Mouse (Mus musculus): ENCODE measurements around the gene Commd6. TPM values are rescaled to one million over a fixed set of nuclear protein-coding genes. Genes with fewer than 3 reads are reported as not detected.

The Commd6 gene
- polyA plus RNA-seq, 1 experiment from 2014 or later = 88.1 TPM

DNA sequence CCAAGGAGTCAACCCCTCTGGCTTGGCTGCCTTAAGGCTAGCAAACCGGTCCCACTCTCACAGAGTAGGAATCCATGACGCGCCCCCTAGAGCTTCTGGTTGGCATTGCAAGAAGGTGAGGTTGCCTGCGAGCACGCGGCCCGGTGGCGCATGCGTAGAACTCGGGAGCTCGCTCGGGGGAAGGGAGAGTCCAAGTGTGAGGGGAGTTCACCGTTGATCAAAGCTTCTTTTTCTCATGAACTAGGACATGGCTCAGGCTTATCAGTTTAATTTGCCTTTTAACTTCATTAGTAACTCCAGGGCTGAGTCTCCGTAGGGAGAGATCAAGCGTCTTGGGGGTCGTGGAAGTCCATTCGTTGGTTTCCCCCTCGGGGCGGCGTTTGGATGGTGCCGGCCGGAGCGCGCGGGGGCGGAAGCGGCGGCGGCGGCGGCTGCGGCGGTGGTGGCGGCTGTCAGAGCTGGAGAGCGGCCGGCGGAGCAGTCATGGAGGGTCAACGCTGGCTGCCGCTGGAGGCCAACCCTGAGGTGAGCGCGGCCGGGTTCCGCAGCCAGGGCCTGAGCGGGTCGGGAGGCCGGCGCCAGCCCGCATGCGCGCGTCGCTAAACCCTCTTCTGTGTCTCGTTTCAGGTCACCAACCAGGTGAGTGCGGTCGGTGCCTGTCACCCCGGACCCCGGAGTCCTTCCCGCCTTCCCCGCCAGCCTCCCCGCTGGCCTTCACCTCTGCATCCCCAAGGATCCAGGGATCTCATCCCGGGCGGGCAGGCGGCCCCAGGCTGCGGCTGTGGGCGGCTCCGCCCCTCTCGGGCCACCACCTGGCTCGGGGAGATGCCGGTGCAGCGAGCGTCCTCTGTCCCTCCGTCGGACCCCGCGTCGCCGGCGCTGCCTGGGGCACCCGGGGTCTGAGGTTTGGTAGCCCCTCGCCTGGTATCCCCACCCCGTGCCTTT is 13.4 kb upstream of the Commd6 start, which contains the start of gene Uchl3:
Gene Uchl3, plus strand, starts transcription at position 387 of the 945 bp plus-strand sequence.
- peak; percentile 91 for ATAC-seq (ENCODE audit: low FRiP score, low read depth)
- no peaks in the 10 kb centered on the region for H3K36me3 ChIP-seq
- H3K9me3 ChIP-seq = no peaks in the 10 kb centered on the region
- peak within 1 kb of the TSS; percentile 84 for H3K27ac ChIP-seq (replicated peaks)
- H3K4me2 ChIP-seq = peak within 1 kb of the TSS; percentile 66
- no peaks in the 10 kb centered on the region for H3K27me3 ChIP-seq
- H3K4me1 ChIP-seq (replicated peaks) = peaks cover 10% of the 10 kb centered on the region
- WGBS = under 1% methylated on average over 74 of the region's 81 CpGs
- peak within 1 kb of the TSS; percentile 72 for H3K4me3 ChIP-seq
- peak within 1 kb of the TSS; percentile 74 for H3K9ac ChIP-seq

DNA sequence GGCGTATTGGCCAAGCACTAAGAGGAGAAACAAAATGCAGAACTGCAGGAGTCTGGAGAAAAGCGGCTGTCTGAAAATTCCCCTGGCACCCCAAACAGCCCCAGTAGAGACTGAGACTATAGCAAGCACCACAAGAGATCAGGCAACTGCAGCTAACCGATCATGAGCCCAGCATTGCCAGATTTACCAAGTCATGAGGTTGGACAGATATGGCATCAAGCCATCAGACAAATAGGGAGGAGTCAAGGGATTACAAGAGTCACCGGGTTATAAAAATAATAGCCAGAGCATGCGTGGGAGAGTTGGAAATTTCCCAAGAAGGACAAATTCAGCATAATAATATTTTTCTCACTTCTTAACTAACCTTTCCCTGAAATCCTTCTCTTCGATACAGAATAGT is 12.1 kb upstream of the Commd6 start:
- H3K4me3 ChIP-seq = no peak overlapping the region
- H3K36me3 ChIP-seq = no peaks in the 10 kb centered on the region
- no peak for ATAC-seq (ENCODE audit: low FRiP score, low read depth)
- H3K27me3 ChIP-seq = no peaks in the 10 kb centered on the region
- WGBS = 95% methylated on average over 6 of the region's 6 CpGs
- no peak overlapping the region for H3K27ac ChIP-seq (replicated peaks)
- H3K4me2 ChIP-seq = no peak overlapping the region
- H3K9ac ChIP-seq = no peak overlapping the region
- H3K4me1 ChIP-seq (replicated peaks) = peaks cover 10% of the 10 kb centered on the region
- no peaks in the 10 kb centered on the region for H3K9me3 ChIP-seq

- no peaks in the 10 kb centered on the region for H3K27me3 ChIP-seq
- H3K27ac ChIP-seq (replicated peaks) = no peak overlapping the region
- H3K9ac ChIP-seq = no peak overlapping the region
- peaks cover 6% of the 10 kb centered on the region for H3K4me1 ChIP-seq (replicated peaks)
- WGBS = 85% methylated on average over 4 of the region's 4 CpGs
- H3K4me3 ChIP-seq = no peak overlapping the region
- H3K9me3 ChIP-seq = no peaks in the 10 kb centered on the region
- no peak overlapping the region for H3K4me2 ChIP-seq
- H3K36me3 ChIP-seq = no peaks in the 10 kb centered on the region
- no peak for ATAC-seq (ENCODE audit: low FRiP score, low read depth)
Measured at GRCm38 (mm10) chr14:101650551-101650950, 10.1 kb upstream of the Commd6 start.

- WGBS = 93% methylated on average over 1 of the region's 1 CpGs
- H3K4me1 ChIP-seq (replicated peaks) = no peaks in the 10 kb centered on the region
- H3K36me3 ChIP-seq = no peaks in the 10 kb centered on the region
- H3K9me3 ChIP-seq = no peaks in the 10 kb centered on the region
- H3K9ac ChIP-seq = no peak overlapping the region
- no peak overlapping the region for H3K4me3 ChIP-seq
- no peaks in the 10 kb centered on the region for H3K27me3 ChIP-seq
- no peak overlapping the region for H3K4me2 ChIP-seq
- no peak for ATAC-seq (ENCODE audit: low FRiP score, low read depth)
- H3K27ac ChIP-seq (replicated peaks) = no peak overlapping the region
Measured at GRCm38 (mm10) chr14:101644948-101645347, 4.5 kb upstream of the Commd6 start.

DNA sequence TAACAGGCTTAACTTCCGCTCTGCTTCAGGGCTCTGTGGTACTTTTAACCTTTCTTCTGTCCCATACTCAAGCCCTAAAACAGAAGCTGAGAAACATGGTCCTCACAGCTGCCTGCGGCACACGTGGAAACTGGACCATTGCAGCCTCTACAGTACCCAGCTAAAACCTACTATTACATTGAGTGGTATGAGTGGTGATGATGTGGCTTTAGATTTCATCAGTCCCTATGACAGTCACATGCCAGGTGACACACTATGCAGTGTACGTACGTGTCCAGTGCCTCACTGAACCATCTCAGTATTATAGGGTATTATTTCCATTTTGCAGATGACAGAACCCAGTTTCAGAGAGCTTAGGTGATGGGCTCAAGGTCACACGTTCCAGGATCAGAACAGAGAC is 3.1 kb downstream of the Commd6 start:
- no peak overlapping the region for H3K9ac ChIP-seq

DNA sequence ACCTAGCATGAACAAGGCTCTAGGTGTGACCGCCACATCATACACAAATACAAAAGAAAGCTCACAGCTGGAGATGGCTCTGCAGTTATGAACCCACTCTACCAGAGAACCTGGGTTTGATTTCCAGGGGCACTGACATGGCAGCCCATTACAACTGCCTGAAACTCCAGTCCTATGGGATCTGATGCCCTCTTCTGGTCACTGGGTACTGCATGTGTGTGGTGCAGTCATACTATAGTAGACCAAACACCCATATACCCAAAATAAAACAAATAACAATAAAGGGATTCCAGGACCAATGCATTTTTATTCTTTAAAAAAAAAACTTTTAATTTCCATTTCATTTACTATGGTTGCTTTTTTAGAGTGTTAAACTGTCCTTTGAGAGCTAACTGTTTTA is 4.7 kb downstream of the Commd6 start:
- Histone ChIP-seq H3K27ac (replicated peaks) (no peak overlapping the region), H3K36me3 (peaks cover 18% of the 10 kb centered on the region), H3K4me1 (replicated peaks) (peaks cover 14% of the 10 kb centered on the region), H3K4me3 (no peak overlapping the region), H3K4me2 (no peak overlapping the region), H3K9me3 (no peaks in the 10 kb centered on the region), H3K27me3 (no peaks in the 10 kb centered on the region), H3K9ac (no peak overlapping the region)
- WGBS = 93% methylated on average over 1 of the region's 1 CpGs
- no peak for ATAC-seq (ENCODE audit: low FRiP score, low read depth)

More for the DNA sequence above, 3.1 kb downstream of the Commd6 start:
- no peak overlapping the region for H3K27ac ChIP-seq (replicated peaks)
- no peak overlapping the region for H3K4me3 ChIP-seq
- no peak for ATAC-seq (ENCODE audit: low FRiP score, low read depth)
- peaks cover 18% of the 10 kb centered on the region for H3K36me3 ChIP-seq
- H3K27me3 ChIP-seq = no peaks in the 10 kb centered on the region
- H3K4me1 ChIP-seq (replicated peaks) = peaks cover 14% of the 10 kb centered on the region
- no peak overlapping the region for H3K4me2 ChIP-seq
- no peaks in the 10 kb centered on the region for H3K9me3 ChIP-seq
- 93% methylated on average over 6 of the region's 6 CpGs for WGBS

- no peak for ATAC-seq (ENCODE audit: low FRiP score, low read depth)
- H3K27me3 ChIP-seq = no peaks in the 10 kb centered on the region
- H3K36me3 ChIP-seq = peaks cover 16% of the 10 kb centered on the region
- no peak overlapping the region for H3K9ac ChIP-seq
- WGBS = 86% methylated on average over 2 of the region's 2 CpGs
- H3K9me3 ChIP-seq = no peaks in the 10 kb centered on the region
- no peaks in the 10 kb centered on the region for H3K4me1 ChIP-seq (replicated peaks)
- H3K27ac ChIP-seq (replicated peaks) = no peak overlapping the region
- no peak overlapping the region for H3K4me2 ChIP-seq
- H3K4me3 ChIP-seq = no peak overlapping the region
Measured at GRCm38 (mm10) chr14:101630548-101630947, 9.9 kb downstream of the Commd6 start.

GRCm38 (mm10) chr14:101617680-101618079 is 22.8 kb downstream of the Commd6 start:
- Histone ChIP-seq H3K4me3 (no peak overlapping the region), H3K27ac (replicated peaks) (no peak overlapping the region), H3K4me1 (replicated peaks) (no peaks in the 10 kb centered on the region), H3K27me3 (no peaks in the 10 kb centered on the region), H3K9ac (no peak overlapping the region), H3K9me3 (no peaks in the 10 kb centered on the region), H3K4me2 (no peak overlapping the region), H3K36me3 (no peaks in the 10 kb centered on the region)
- ATAC-seq (ENCODE audit: low FRiP score, low read depth) = no peak
- 90% methylated on average over 5 of the region's 5 CpGs for WGBS

DNA sequence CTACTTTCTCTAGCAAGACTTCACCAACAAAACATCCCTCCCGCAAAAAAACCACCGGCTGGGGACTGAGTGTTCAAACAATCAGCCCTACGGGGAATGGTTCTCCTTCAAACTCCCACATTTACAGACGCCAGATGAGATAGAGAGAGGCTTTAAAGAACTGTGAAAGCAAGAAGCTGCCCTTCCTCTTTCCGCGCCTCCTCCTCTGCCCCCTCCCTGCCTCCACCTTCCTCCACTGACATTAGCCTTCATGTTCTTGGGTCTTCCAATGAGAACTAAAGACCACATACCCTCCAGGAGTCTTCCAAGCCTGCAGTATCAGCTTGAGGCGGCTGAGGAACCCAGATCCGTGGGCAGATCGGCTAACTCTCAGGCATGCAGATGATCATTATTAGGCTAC is 24.3 kb downstream of the Commd6 start:
- Histone ChIP-seq H3K4me3 (no peak overlapping the region), H3K27ac (replicated peaks) (no peak overlapping the region), H3K27me3 (no peaks in the 10 kb centered on the region), H3K9me3 (no peaks in the 10 kb centered on the region), H3K4me2 (no peak overlapping the region), H3K36me3 (no peaks in the 10 kb centered on the region), H3K9ac (no peak overlapping the region), H3K4me1 (replicated peaks) (no peaks in the 10 kb centered on the region)
- WGBS = 78% methylated on average over 9 of the region's 9 CpGs
- ATAC-seq (ENCODE audit: low FRiP score, low read depth) = no peak

GRCm38 (mm10) chr14:101613206-101613605 is 27.3 kb downstream of the Commd6 start:
- ATAC-seq (ENCODE audit: low FRiP score, low read depth) = no peak
- Histone ChIP-seq H3K9ac (no peak overlapping the region), H3K36me3 (no peaks in the 10 kb centered on the region), H3K4me2 (no peak overlapping the region), H3K9me3 (no peaks in the 10 kb centered on the region), H3K27ac (replicated peaks) (no peak overlapping the region), H3K4me3 (no peak overlapping the region), H3K27me3 (no peaks in the 10 kb centered on the region), H3K4me1 (replicated peaks) (no peaks in the 10 kb centered on the region)
- 73% methylated on average over 1 of the region's 1 CpGs for WGBS

- no peaks in the 10 kb centered on the region for H3K27me3 ChIP-seq
- no peak overlapping the region for H3K4me2 ChIP-seq
- WGBS = 86% methylated on average over 10 of the region's 10 CpGs
- H3K4me1 ChIP-seq (replicated peaks) = peaks cover 12% of the 10 kb centered on the region
- H3K27ac ChIP-seq (replicated peaks) = no peak overlapping the region
- H3K9me3 ChIP-seq = no peaks in the 10 kb centered on the region
- no peaks in the 10 kb centered on the region for H3K36me3 ChIP-seq
- ATAC-seq (ENCODE audit: low FRiP score, low read depth) = no peak
- no peak overlapping the region for H3K9ac ChIP-seq
- H3K4me3 ChIP-seq = no peak overlapping the region
Measured at GRCm38 (mm10) chr14:101610701-101611100, 29.8 kb downstream of the Commd6 start.

GRCm38 (mm10) chr14:101608519-101609368 is 31.7 kb downstream of the Commd6 start, which contains the start of gene Tbc1d4:
Gene Tbc1d4, minus strand, starts transcription at chr14:101609191.
- Histone ChIP-seq H3K4me2 (peak within 1 kb of the TSS; percentile 97), H3K27ac (replicated peaks) (peak within 1 kb of the TSS; percentile 74), H3K9ac (peak within 1 kb of the TSS; percentile 83), H3K4me3 (peak within 1 kb of the TSS; percentile 88), H3K9me3 (no peaks in the 10 kb centered on the region), H3K27me3 (no peaks in the 10 kb centered on the region), H3K36me3 (no peaks in the 10 kb centered on the region), H3K4me1 (replicated peaks) (peaks cover 12% of the 10 kb centered on the region)
- under 1% methylated on average over 62 of the region's 62 CpGs for WGBS
- peak; percentile 92 for ATAC-seq (ENCODE audit: low FRiP score, low read depth)
